Mouse (Mus musculus) adrenal gland, adult 18-20 months (tissue): Measurements from ENCODE around the gene Fcrlb. TPM values are rescaled to one million over a fixed set of nuclear protein-coding genes. Genes with fewer than 3 reads are reported as not detected.

Experiments used
- DNase-seq, 2 experiments: peaks; one replicate each; pipeline ENCODE4 v3.0.0; 2021 to 2022; ENCODE audit warnings: low spot score in 2 of 2
- total RNA-seq, 2 experiments: library from RNA; stranded (reverse); gene quantifications; 1 replicate in 1 of 2; 2 replicates in 1 of 2; pipeline ENCODE4 v1.2.3; 2021

Gene Fcrlb
- total RNA-seq, 2 experiments from 2014 or later, result not detected

DNA sequence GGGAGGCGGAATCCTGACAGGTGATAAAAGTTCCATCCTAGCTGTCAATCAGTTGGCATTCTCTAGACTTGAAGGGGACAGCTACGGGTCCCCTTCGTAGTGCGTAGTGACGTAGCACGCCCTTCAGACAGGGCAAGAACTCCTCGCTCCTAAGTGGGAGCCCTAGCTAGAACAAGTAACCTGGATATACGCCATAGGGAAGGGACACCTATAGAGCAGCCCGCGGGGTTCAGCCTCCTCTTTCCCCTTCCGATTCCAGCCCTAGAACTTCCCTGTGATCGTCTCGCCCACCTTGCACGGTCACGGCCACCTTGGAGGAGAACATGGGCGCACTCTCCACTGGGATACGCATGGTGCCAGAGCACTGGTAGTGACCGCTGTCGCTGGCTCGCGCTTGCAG lies 4.4 kb downstream of the Fcrlb start:
- no peak for DNase-seq

DNA sequence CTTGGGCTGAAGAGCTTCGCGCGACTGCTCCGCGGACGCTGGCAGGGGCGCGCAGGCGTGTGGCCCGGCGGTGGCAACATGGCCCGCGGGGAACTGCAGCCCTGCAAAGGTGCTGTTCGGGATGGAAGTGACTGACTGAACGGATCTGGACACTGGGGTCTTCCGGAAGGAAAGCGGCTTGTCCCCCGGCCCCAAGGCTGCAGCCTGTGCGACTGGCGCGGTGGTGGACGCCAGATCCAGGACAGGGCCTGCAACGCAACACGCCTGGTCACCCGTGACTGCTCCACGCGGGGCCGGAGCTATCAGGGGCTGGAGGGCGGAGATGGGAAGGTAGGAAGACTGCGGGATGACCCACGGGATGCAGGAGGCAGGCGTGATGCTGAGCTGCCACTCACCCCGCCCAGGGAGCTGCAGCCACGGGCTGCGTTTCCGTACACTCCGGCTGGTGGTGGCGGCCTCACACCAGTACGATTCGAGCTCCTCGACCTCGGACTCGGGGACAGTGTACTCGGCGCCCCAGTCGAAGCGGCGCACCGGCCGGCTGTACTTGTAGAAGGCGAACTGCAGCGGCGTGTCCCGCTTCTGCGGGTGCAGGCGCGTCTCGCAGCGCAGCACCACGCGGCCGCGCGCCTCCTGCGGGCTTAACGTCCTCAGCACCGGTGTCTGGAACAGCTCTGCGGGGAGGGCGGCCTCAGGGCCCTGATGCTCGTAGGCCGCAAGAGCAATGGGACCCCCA lies 5.1 kb downstream of the Fcrlb start:
- DNase-seq, result peak; percentile 35 to 38

DNA sequence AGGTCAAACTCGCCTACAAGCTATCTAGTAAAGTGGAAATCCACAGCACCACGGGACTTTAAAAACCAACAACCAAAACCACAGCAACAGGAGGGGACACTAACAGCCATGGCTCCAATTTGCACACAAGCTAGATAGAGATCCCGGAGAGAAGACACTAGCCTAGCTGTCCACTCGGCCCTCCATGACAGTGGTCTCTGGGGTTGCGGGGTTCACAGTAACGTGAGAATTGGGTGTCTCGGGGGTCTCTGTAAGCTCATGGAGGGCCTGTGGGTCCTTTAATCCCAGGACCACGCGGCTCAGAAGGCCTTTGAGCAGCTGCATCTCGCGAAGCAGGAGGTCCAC lies 5.7 kb downstream of the Fcrlb start:
- DNase-seq, result no peak

- no peak for DNase-seq
Measured at GRCm38 (mm10) chr1:170903485-170903884, 9.3 kb downstream of the Fcrlb start.

DNA sequence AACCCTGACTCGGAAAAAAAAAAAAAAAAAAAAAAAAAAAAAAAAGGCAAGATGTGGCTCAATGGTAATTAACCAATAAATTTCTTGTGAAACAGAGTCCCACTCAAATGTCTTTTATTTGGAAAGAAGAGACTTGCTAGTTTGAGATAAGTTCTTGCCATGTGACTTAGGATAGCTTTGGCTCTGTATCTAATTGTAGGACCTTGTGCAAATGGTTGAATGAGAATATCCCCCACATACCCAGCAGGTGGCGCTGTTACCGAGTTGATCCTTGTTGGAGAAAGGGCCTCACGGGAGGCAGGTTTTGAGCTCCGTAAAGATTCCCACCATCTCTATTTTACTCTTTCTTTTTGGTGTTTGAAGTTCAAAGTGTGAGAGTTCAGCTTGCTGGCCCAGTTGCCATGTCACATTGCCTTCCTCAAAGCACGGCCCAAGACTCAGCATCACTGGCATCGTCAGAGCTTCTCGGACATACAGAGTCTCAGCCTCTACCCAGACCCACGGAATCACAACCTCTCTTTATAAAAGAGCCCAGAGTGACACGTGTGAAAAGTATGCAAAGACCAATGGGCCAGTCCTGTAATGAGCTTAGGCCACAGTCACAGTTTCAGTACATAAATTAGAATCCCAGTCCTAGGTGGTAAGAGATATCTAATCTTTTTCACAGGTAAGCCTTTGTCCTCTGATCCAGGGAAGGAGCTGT lies 11.1 kb downstream of the Fcrlb start:
- DNase-seq, result peak; percentile 89 to 91

- peak; percentile 46 to 48 for DNase-seq
Measured at GRCm38 (mm10) chr1:170900799-170901467, 11.8 kb downstream of the Fcrlb start.

DNA sequence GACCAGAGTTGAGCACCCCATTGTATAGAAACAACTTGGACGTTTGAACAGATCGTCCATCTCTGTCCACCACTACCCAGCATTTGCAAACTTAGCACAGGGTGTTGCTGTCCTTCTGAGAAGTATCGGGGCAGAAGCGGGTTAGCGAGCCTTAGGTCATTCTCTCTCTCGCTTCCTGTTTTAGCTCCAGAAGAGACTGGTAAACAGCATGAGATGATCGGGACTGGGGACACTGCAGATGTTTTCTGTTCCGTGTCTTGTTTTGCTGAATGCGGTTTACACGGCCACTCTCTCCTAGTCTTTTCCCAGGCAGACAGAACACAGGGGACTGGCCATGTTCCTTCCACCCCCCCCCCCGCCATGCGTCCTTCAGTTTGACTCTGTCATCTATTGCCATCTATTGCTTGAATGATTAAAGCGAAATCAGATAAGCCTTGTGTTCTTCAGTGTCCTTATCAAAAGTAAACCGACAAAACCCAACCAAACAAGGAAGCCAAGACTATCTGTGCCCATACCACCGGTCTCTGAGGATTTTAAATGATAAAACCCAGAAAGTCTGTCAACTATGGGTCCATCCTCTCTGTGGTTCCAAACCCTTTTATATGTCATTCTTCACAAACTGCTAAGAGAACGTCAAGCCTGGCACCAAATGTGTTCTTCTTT lies 14.2 kb downstream of the Fcrlb start:
- DNase-seq, result no peak

GRCm38 (mm10) chr1:170896651-170897281 lies 16.0 kb downstream of the Fcrlb start:
- DNase-seq, result no peak

DNA sequence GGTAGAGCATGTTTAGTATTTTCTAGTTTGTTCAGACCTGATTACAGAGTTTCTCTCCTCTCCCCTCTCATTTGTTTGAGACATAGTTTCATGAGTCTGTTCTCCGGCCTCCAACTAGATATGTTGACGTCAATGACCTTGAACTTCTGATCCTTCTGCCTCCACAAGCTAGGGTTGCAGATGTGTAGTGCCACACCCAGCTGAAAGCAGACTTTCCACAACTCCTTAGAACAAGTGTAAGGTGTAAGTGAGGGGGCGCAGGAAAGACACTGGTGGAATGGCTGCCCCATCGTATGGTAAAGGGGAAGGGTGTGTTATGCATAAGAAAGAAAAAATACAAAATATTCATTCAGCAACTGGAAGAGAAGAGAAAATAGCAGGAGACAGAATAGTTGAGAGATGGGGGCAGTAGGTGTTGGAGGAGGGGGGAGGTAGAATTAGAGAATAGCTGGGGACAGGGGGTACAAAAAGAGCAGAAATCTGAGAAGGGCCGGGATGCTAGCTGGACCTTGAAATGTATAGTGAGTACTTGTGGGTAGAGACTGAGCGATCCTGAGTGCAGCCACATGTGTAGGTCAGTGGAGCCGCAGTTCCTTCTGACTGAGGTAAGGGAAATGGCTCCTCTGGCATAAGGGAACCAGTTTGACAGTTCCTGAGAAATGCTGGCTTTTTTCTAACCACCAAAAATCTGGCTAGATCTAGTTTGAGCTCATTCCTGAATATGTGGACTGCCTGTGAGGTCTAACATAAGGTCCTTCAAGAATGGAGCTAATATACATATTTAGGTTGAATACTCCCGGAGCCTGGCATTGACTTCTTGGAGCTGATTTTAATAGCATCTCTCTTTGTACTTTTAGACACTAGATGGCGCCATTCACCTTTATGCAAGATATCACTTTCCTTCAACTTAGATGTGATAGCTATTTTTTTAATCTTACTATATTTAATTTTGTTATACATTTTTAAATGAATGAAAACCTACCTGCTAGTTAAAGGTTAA lies 17.8 kb downstream of the Fcrlb start:
- DNase-seq, result no peak

GRCm38 (mm10) chr1:170892279-170892678 lies 20.5 kb downstream of the Fcrlb start:
- no peak for DNase-seq

DNA sequence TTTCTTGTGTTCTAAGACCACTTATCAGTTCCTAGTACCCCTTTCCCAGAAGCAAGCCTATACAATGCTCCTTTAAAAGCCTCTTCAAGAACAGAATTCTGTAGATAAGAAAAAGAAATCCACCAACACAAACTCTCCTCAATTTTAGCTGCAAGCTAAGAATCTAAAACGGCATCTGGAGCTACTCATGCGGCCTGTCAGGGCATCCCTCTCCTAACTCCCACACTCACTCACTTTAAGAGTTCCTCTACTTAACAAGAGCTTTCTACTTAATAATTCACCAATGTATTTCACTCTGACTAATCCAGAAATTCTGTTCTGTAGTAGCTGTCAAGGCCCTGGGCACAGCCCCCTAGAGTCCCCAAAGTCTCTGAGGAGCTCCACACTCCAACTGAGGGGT lies 21.1 kb downstream of the Fcrlb start:
- DNase-seq, result no peak

DNA sequence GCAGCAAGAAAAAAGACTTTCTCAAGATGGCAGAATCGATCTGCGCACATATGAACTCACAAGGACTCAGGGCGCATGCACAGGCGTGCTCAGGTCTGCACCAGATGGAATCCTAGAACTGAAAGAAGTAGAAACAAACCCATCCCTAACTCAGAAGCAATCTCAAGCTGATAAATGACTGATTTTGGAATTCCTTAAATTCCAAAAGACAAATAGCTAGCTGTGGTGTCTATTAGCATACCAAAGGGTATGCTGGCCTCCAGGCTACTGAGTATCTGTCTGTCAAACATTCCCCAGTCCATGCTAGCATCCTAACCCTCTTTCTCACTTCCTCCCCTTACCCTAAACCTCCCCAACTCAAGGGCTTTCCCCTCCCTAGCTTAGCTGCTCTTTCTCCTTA lies 23.4 kb downstream of the Fcrlb start:
- no peak for DNase-seq

GRCm38 (mm10) chr1:170886044-170886458 lies 26.7 kb downstream of the Fcrlb start:
- no peak for DNase-seq

GRCm38 (mm10) chr1:170884978-170885561 lies 27.7 kb downstream of the Fcrlb start, which contains the start of the genes Gm26620 and Dusp12:
Gm26620 (plus strand) TSS chr1:170885065.
Dusp12 (minus strand) TSS chr1:170885540.
- peak; percentile 77 to 78 for DNase-seq

DNA sequence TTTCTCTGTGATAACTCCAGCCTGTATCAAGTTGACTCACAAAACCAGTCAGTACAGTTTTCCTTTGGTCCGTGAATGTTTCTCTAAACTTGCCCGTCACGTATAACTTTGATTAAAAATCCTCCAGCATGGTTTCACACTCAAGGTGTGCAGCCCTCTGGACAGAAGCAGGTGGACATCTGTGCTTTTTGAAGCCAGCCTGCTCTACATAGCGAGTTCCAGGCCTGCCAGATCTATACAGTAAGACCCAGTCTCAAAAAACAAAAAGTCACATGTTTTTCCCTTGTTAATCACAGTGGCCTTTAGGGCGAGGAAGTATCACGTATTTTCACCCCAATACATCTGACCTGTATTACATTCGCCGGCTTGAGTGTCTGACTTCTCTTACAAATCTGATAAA lies 28.4 kb downstream of the Fcrlb start:
- no peak for DNase-seq

DNA sequence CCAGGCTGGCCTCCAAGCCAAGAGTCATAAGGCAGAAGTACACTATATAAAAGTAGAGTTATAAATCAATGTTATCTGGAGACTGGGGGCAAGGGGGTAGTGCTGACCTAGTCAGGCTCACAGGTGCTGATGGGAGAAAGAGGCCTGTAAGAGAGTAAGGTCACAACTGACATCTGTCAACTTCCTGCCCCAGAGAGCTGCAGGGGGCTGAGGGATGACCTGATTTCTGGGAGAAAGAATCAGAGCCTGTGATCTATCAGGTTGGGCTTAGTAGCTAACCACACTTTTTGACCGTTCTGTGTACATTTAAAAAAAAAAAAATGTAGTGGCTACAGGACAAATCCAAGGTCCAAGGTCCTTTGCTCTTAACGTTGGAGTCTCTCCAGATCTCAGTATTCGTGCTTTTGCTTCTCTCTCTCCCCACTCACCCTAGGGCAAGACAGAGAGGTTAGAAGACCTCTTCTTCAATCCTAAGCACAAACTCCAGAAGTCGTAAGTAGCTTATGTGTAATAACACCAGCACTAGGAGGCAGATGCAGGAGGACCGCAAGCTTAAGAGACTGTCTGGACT lies 29.7 kb downstream of the Fcrlb start:
- DNase-seq, result no peak

DNA sequence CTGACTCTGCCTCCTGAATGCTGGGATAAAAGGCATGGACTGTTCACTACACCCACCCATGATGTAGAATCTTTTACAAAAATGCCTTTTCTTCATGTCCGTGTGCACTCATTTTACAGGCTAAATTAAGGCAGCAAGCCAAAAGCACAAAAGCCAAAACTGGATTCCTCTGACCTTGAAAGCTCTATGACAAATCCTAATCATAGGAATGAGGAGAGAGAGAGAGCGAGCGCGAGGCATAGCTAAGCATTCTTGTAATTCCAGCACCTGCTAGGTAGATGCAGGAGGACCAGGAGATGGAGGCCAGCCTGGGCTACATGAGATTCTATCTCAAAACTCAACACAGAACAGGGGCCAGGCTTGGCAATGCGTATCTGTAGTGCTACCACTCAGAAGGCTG lies 35.8 kb downstream of the Fcrlb start:
- peak in 1 of 2 experiments; percentile 14 for DNase-seq

- DNase-seq, result no peak
Measured at GRCm38 (mm10) chr1:170875676-170876075, 37.1 kb downstream of the Fcrlb start.

DNA sequence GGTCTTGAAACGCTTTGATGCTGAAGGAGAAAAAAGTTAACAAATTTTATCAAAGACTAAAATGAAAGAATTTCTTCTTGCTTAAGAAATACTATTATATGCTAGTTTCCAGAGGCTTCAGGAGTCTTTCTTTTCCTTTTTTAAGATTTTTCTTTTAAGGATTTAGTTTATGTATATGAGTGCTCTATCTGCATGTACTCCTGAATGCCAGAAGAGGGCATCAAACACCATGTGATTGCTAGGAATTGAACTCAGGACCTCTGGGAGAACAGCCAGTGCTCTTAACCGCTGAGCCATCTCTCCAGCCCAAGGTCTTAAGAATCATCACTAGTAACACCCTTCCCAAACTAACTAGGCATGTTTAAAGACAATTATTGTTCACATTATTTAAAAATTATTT lies 40.8 kb downstream of the Fcrlb start:
- DNase-seq, result no peak
